Mouse (Mus musculus) neural tube, postnatal 0 days (tissue): ENCODE results near the gene Birc3. TPM values are rescaled to one million over a fixed set of nuclear protein-coding genes. Genes with fewer than 3 reads are reported as not detected.

Experiments used
- polyA plus RNA-seq: library from polyadenylated mRNA; unstranded; fragments of >200 nt; fragmentation: Nextera tagmentation; extraction: Ambion mirVana; gene quantifications from 2 replicates; pipeline ENCODE4 v1.2.1, GENCODE M21; 2015

Gene Birc3
- 1.8 and 2.1 TPM in 2 replicates for polyA plus RNA-seq

DNA sequence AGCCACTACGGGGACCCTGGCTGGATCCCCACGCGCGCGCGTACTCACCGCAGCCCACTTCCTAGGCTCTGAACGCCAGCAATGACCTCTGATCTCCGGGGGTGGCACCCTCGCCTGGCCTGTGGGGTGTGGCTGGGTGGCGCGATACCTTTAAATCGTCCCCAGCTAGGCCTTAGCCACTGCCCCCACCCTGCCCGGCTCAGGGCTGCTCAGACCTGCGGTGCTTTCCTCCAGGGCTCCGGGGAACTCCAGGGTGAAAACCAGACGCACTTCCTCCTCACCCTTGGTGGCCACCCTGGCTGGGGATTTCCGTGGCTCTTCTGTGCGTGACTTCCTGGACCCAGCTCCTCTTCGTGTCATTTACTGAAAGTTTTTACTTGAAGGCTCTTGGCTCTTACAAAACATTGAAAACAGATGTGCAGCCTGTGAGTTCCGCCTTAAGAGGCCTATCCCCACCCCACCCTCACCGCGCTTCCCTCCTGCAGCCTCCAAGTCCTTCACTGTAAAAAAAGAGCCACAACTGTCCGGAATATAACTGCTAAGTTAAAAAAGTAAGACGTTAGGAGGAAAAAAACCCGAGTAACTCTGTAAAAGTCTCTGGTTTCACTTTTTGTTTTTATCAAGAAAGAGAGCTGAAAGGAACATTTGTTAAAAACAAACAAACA, at the start of gene Birc3:
Gene Birc3, minus strand, starts transcription at position 412 of the 665 bp plus-strand sequence.

DNA sequence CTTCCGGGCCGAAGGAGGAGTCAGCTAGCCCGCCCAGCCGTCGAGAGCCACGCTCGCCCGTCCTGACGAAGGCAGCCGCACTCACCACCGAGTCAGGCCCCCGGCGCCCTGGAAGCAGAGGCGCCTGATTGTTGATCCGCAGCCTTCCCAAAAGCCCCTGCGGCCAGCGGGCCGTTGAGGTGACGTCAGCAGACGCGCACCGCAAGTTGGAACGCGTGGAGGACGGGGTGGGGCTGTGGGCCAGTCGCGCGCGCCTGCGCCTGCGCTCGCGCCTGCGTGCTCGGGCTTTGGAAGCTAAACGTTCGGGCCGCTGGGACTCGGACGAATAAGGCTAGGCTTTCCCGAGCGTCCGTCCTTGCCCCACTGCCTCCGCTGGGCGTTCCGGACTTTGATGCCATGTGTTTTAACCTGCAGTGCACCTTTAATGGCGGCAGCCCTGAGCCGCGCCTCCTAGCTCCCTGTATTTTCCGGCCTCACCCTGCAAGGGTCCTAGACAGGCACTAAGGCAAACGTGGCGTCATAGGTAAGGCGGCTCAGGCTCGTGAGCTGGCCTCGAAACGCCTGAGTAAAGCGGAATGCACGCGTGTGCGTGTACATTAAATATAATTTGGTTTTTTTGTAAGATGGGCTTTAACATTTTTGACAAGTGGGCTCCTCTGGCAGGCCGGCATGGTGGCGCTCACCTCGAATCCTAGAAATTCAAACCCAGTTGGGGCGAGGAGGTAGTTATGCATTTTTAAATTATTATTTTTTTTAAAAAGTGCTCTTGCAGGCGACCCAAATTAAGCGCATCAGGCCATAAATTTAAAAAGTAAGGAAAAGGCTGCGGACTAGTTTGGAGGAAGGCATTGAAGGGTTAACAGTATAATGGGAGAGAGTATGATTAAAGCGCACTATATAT, 35.8 kb downstream of the Birc3 start, which contains the start of gene Birc2:
Gene Birc2, minus strand, starts transcription at position 160 of the 901 bp plus-strand sequence.

Other genes with a start within 250 kb of the Birc3 start
- gene Mmp20, start 245.0 kb downstream of the Birc3 start, polyA plus RNA-seq: not detected in 2 replicates
- gene Mmp7, start 181.1 kb downstream of the Birc3 start, polyA plus RNA-seq: not detected in 2 replicates
- 11.4 and 12.2 TPM in 2 replicates for gene Tmem123, start 109.1 kb downstream of the Birc3 start, polyA plus RNA-seq
- gene Birc2, start 36.1 kb downstream of the Birc3 start, polyA plus RNA-seq: 27.3 and 29.8 TPM in 2 replicates
- 6.5 and 7.6 TPM in 2 replicates for gene Yap1, start 131.4 kb upstream of the Birc3 start, polyA plus RNA-seq
- gene Cfap300, start 169.6 kb upstream of the Birc3 start, polyA plus RNA-seq: 10.4 and 11.2 TPM in 2 replicates